In the genomic region with DNA sequence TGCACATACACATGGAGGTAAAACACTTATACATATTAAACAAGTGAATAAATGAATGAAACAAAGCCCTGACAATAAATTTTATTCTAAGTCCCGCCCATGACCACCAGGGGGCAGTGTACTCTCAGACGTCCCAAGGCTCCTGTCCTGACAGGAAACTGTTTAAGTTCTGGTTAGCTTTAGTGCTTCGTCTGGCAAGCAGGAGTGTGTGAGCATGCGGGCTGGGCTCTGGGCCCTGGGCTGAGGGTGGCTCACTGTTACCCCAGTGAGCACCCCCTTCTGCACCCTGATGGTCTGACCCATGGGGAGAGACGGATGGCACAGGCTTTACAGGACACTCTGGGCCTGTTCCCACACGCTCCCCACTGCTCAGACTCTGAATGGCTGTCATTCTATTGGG, we compare ENCODE assay signal across 8 mouse cellular contexts. TPM values are rescaled to one million over a fixed set of nuclear protein-coding genes. Genes with fewer than 3 reads are reported as not detected.
DNase-seq lines count a peak whose midpoint lies in the region; ATAC-seq and TF ChIP-seq lines count a peak whose summit lies in the region.

No protein-coding gene starts in this region.

- H3K9me3 ChIP-seq in MEL (replicated peaks; ENCODE audit: insufficient read depth, low read length), result no peaks in the 10 kb centered on the region
- H3K9me3 ChIP-seq in kidney, embryonic 16.5 days (ENCODE audit: low read length), result no peaks in the 10 kb centered on the region
- H3K9me3 ChIP-seq in liver, postnatal 0 days (ENCODE audit: low read length), result no peaks in the 10 kb centered on the region

- peak; percentile 87 for DNase-seq in B cell, adult 2 months
- peak; percentile 78 for DNase-seq in MEL (ENCODE audit: low read depth, low spot score)
- peak; percentile 66 for DNase-seq in cerebellum, adult 9-10 months
- peak; percentile 57 to 72 for DNase-seq in frontal cortex, postnatal 36 days (ENCODE audit: low spot score in 2 of 2)
- peak; percentile 74 for DNase-seq in liver, postnatal 0 days
- peak; percentile 50 for DNase-seq in ovary, postnatal 36 days (ENCODE audit: low spot score)
- peak; percentile 50 to 62 for DNase-seq in urinary bladder, postnatal 36 days (ENCODE audit: low spot score in 2 of 2)

- TF ChIP-seq RAD21 in MEL (IDR thresholded peaks at IDR 0.05; ENCODE audit: low read depth, low read length), result peak; percentile 77

- 35% methylated on average over 6 of the region's 6 CpGs for WGBS in kidney, embryonic 16.5 days
- 31% methylated on average over 6 of the region's 6 CpGs for WGBS in liver, postnatal 0 days (ENCODE audit: insufficient replicate concordance)

- H3K27ac ChIP-seq in MEL (ENCODE audit: control insufficient read depth, low read depth, low read length), result no peak overlapping the region
- H3K27ac ChIP-seq in kidney, embryonic 16.5 days (ENCODE audit: low read length), result no peak overlapping the region
- no peak overlapping the region for H3K27ac ChIP-seq in liver, postnatal 0 days (ENCODE audit: low read depth)

- TF ChIP-seq EP300 in MEL (IDR thresholded peaks at IDR 0.05; ENCODE audit: low read depth in 1 of 2, low read length in 2 of 2), result no peak
- no peak for TF ChIP-seq EP300 in liver, postnatal 0 days (IDR thresholded peaks at IDR 0.05; ENCODE audit: low read depth)

- H3K36me3 ChIP-seq in MEL (ENCODE audit: control insufficient read depth in 1 of 2, insufficient read depth in 2 of 2, low read length in 2 of 2), result peaks cover 0 to 3% of the 10 kb centered on the region in 2 experiments; a peak in 1 of 4 replicates
- 0 out of 2 replicates have a peak, but pooled peaks cover 5% of the 10 kb centered on the region for H3K36me3 ChIP-seq in kidney, embryonic 16.5 days (ENCODE audit: insufficient read depth, low read length)
- no peaks in the 10 kb centered on the region for H3K36me3 ChIP-seq in liver, postnatal 0 days (replicated peaks; ENCODE audit: insufficient read depth, low read length)

- no peak for TF ChIP-seq POLR2A in MEL (IDR thresholded peaks at IDR 0.05; ENCODE audit: control insufficient read depth in 1 of 2, insufficient read depth in 1 of 2, low read depth in 1 of 2, low read length in 2 of 2, poor library complexity in 1 of 2)

- H3K4me3 ChIP-seq in MEL (ENCODE audit: control insufficient read depth in 1 of 2, insufficient read depth in 1 of 2, low read depth in 2 of 2, low read length in 2 of 2), result no peak overlapping the region
- no peak overlapping the region for H3K4me3 ChIP-seq in kidney, embryonic 16.5 days (ENCODE audit: low read length)
- H3K4me3 ChIP-seq in liver, postnatal 0 days (ENCODE audit: low read depth, low read length), result no peak overlapping the region

- peak; percentile 46; the same call in 1 of the 2 replicates for ATAC-seq in kidney, embryonic 16.5 days (ENCODE audit: low FRiP score, low TSS enrichment)
- peak; percentile 19 for ATAC-seq in liver, postnatal 0 days

- no peaks in the 10 kb centered on the region for H3K4me1 ChIP-seq in MEL (ENCODE audit: control insufficient read depth in 1 of 2, insufficient read depth in 2 of 2, low read length in 2 of 2)
- H3K4me1 ChIP-seq in kidney, embryonic 16.5 days (ENCODE audit: insufficient read depth, low read length), result no peaks in the 10 kb centered on the region
- no peaks in the 10 kb centered on the region for H3K4me1 ChIP-seq in liver, postnatal 0 days (ENCODE audit: insufficient read depth)

- H3K79me2 ChIP-seq in MEL (ENCODE audit: control insufficient read depth, insufficient read depth, low read length, poor library complexity), result no peaks in the 10 kb centered on the region

- H3K4me2 ChIP-seq in kidney, embryonic 16.5 days (replicated peaks; ENCODE audit: low read depth, low read length), result no peak overlapping the region
- H3K4me2 ChIP-seq in liver, postnatal 0 days (ENCODE audit: low read depth, low read length), result no peak overlapping the region

- H3K9ac ChIP-seq in MEL (ENCODE audit: control insufficient read depth, low read depth, low read length, poor library complexity, severe bottlenecking), result no peak overlapping the region
- H3K9ac ChIP-seq in kidney, embryonic 16.5 days (replicated peaks; ENCODE audit: low read length), result no peak overlapping the region
- no peak overlapping the region for H3K9ac ChIP-seq in liver, postnatal 0 days (replicated peaks)

- H3K27me3 ChIP-seq in MEL (ENCODE audit: control insufficient read depth in 1 of 2, insufficient read depth in 2 of 2, low read length in 2 of 2), result no peaks in the 10 kb centered on the region
- no peaks in the 10 kb centered on the region for H3K27me3 ChIP-seq in kidney, embryonic 16.5 days (ENCODE audit: insufficient read depth, low read length)
- no peaks in the 10 kb centered on the region for H3K27me3 ChIP-seq in liver, postnatal 0 days (ENCODE audit: insufficient read depth, low read length)

- TF ChIP-seq CTCF in MEL (IDR thresholded peaks at IDR 0.05 in 2 of 3, conservative IDR thresholded peaks at IDR 0.05 in 1 of 3; ENCODE audit: control insufficient read depth in 1 of 3, insufficient read depth in 1 of 3, low read depth in 2 of 3, low read length in 3 of 3, poor library complexity in 1 of 3, severe bottlenecking in 1 of 3), result peak; percentile 78 to 88 (median 80)
- TF ChIP-seq CTCF in liver, postnatal 0 days (IDR thresholded peaks at IDR 0.05; ENCODE audit: low read depth), result peak; percentile 89

TF ChIP-seq in MEL, 35 proteins besides CTCF, POLR2A, EP300 and RAD21:
- TF ChIP-seq SMC3 (IDR thresholded peaks at IDR 0.05; ENCODE audit: low read depth, low read length) (peak; percentile 91), ZC3H11A (IDR thresholded peaks at IDR 0.05; ENCODE audit: low read depth, low read length) (peak; percentile 65), MAFK (IDR thresholded peaks at IDR 0.05; ENCODE audit: borderline replicate concordance, low read depth, low read length) (no peak)

RNA-seq across cellular contexts. Expression of a gene that starts 12.6 kb away (rescaled TPM):
- not detected in 2 replicates for total RNA-seq in MEL (2012; rRNA removed)
- under 1 TPM in 1 of 2 experiments, not detected in 1; 0.07 TPM for polyA plus RNA-seq in MEL (2012; ENCODE audit: insufficient read depth in 1 of 2, insufficient read length in 2 of 2, low read depth in 1 of 2, low replicate concordance in 2 of 2, missing spikeins in 1 of 2)
- polyA plus RNA-seq in kidney, embryonic 16.5 days (2015; fragmentation: Nextera tagmentation; extraction: Ambion mirVana), result 5.0 and 5.3 TPM in 2 replicates
- 1.3 and 1.7 TPM in 2 replicates for polyA plus RNA-seq in liver, postnatal 0 days (2015; fragmentation: Nextera tagmentation; extraction: Ambion mirVana)
